Mouse (Mus musculus): Measurements from ENCODE around the gene Cnnm3. TPM values are rescaled to one million over a fixed set of nuclear protein-coding genes. Genes with fewer than 3 reads are reported as not detected.
A peak's percentile ranks its signal among the peaks of the same experiment; 100 is the strongest.

The Cnnm3 gene
- polyA plus RNA-seq, 1 experiment from 2014 or later = 4.6 TPM

DNA sequence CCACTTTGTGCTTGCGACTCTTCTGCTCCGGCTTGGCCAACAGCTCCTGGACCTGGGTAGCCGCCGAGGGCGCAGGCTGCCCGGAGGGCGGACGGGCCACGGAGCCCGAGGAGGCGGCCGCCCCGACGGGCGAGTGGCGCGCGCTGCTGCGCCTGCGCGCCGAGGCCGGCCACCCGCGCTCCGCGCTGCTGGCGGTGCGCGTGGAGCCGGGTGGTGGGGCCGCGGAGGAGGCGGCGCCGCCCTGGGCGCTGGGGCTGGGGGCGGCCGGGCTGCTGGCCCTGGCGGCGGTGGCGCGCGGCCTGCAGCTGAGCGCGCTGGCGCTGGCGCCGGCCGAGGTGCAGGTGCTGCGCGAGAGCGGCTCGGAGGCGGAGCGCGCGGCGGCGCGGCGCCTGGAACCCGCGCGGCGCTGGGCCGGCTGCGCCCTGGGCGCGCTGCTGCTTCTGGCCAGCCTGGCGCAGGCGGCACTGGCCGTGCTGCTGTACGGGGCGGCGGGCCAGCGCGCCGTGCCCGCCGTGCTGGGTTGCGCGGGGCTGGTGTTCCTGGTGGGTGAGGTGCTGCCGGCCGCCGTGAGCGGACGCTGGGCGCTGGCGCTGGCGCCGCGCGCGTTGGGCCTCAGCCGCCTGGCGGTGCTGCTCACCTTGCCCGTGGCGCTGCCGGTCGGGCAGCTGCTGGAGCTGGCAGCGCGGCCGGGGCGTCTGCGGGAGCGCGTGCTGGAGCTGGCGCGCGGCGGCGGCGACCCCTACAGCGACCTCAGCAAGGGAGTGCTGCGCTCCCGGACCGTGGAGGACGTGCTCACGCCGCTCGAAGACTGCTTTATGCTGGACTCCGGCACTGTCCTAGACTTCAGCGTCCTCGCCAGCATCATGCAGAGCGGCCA lies 660 bp downstream of the Cnnm3 start:
- Histone ChIP-seq H3K36me3 (peaks cover 16% of the 10 kb centered on the region), H3K27me3 (no peaks in the 10 kb centered on the region), H3K4me3 (peak overlapping the region; percentile 96), H3K4me2 (replicated peaks) (peak overlapping the region; percentile 80), H3K27ac (peak overlapping the region; percentile 99), H3K4me1 (peaks cover 28% of the 10 kb centered on the region), H3K9me3 (replicated peaks) (no peaks in the 10 kb centered on the region), H3K9ac (peak overlapping the region; percentile 93)
- 0% methylated on average over 60 of the region's 126 CpGs for WGBS
- peak; percentile 76 for ATAC-seq (ENCODE audit: low FRiP score)

DNA sequence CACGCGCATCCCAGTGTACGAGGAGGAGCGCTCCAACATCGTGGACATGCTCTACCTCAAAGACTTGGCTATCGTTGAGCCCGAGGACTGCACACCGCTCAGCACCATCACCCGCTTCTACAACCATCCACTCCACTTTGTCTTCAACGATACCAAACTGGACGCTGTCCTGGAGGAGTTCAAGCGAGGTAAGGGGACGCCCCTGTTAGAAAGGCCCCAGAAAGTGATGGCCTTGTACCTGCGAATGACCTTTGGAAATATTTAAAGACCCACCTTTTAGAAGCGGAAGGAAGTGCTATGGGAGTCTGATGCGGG lies 1.3 kb downstream of the Cnnm3 start:
- Histone ChIP-seq H3K27me3 (no peaks in the 10 kb centered on the region), H3K27ac (peak overlapping the region; percentile 99), H3K9me3 (replicated peaks) (no peaks in the 10 kb centered on the region), H3K36me3 (peaks cover 10% of the 10 kb centered on the region), H3K9ac (peak overlapping the region; percentile 93), H3K4me2 (replicated peaks) (peak overlapping the region; percentile 80), H3K4me3 (peak overlapping the region; percentile 96), H3K4me1 (peaks cover 28% of the 10 kb centered on the region)
- WGBS = under 1% methylated on average over 16 of the region's 16 CpGs
- ATAC-seq (ENCODE audit: low FRiP score) = no peak

DNA sequence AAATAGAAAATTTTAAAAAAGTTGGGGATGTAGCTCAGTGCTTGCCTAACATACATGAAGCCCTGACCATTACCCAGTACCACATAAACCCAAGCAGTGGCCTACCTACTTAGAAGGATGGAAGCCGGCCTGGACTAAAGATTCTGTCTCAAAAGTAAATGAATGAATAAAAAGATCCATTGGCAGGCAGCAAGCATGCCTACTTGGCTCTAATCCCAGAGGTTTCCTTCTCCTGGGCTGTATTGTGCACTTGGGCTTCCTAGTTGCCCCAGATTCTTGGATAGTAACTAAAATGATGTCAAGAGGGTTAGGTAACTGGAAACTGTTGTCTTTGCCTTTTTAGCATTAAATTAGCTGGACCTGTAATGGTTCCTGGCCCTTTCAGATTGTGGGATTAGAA lies 1.6 kb downstream of the Cnnm3 start:
- H3K4me3 ChIP-seq = peak overlapping the region; percentile 96
- peak overlapping the region; percentile 80 for H3K4me2 ChIP-seq (replicated peaks)
- no peak overlapping the region; the same call in 1 of the 2 replicates for H3K27ac ChIP-seq
- H3K9me3 ChIP-seq (replicated peaks) = no peaks in the 10 kb centered on the region
- WGBS = 9% methylated on average over 1 of the region's 1 CpGs
- H3K4me1 ChIP-seq = peaks cover 28% of the 10 kb centered on the region
- peak overlapping the region; percentile 93 for H3K9ac ChIP-seq
- no peaks in the 10 kb centered on the region for H3K27me3 ChIP-seq
- ATAC-seq (ENCODE audit: low FRiP score) = no peak
- peaks cover 14% of the 10 kb centered on the region for H3K36me3 ChIP-seq

DNA sequence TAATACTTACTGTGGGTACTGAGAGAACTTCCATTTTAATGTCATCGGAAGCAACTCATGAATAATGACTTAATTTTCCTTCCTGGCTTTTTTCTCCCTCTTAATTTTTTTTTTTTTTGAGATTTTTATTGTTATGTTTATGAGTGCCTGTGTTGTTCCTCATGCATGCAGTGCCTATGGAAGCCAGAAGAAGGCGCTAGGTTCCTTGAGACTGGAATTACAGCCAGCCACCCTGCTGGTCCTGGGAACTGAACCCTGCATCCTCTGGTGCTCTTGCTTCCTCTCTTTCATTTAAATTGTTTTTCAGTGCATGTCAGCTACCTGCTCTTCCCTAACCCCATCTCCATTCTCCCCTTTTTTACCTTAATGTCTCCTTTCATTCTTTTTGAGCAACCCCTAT lies 2.1 kb downstream of the Cnnm3 start:
- Histone ChIP-seq H3K4me1 (peaks cover 28% of the 10 kb centered on the region), H3K27me3 (no peaks in the 10 kb centered on the region), H3K27ac (no peak overlapping the region), H3K9ac (no peak overlapping the region), H3K4me2 (replicated peaks) (peak overlapping the region; percentile 80), H3K36me3 (peaks cover 16% of the 10 kb centered on the region), H3K4me3 (peak overlapping the region; percentile 96), H3K9me3 (replicated peaks) (no peaks in the 10 kb centered on the region)
- no peak for ATAC-seq (ENCODE audit: low FRiP score)
- WGBS = 43% methylated on average over 2 of the region's 2 CpGs

DNA sequence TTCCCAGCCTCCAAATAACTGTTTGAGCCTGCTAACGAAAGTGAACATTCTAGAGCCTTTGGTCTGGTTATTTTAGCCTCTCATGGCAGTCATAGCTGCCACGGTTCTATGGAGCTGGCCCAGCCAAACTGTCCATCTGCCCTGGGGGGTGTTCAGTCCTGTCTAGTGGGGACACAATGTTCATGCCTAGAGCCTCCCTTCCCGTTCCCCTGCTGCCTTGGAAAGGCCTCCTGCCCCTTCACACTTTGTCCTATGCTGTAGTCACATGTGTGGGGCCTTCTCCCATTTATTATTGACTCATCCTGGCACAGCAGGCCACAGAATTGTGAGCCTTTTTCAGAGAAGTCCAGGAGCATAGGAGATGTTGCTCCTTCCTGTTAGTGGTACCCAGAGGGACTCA lies 6.6 kb downstream of the Cnnm3 start:
- WGBS = 89% methylated on average over 3 of the region's 3 CpGs
- no peak for ATAC-seq (ENCODE audit: low FRiP score)
- Histone ChIP-seq H3K9ac (no peak overlapping the region), H3K9me3 (replicated peaks) (no peaks in the 10 kb centered on the region), H3K4me3 (no peak overlapping the region), H3K4me1 (peaks cover 26% of the 10 kb centered on the region), H3K27me3 (no peaks in the 10 kb centered on the region), H3K27ac (no peak overlapping the region), H3K4me2 (replicated peaks) (no peak overlapping the region), H3K36me3 (peaks cover 57% of the 10 kb centered on the region)

DNA sequence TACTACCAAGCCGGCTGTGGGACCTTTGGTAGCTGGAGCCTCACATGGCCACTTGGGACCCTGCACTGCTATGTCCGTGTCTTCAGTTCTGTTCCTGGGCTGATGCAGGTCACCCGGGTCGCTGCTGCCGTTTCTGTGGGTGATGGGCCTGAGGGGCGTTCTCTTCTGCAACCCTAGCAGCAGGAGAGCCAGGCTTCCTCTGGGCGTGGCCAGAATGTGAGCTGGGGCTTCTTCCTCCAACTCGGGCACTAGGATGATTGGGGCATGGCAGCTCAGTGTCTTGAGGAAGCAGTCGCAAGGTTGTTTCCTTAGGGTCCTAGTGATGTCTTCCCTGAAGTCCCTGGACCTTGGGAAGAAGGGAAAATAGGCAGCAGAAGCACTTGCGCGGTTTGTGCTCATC lies 8.0 kb downstream of the Cnnm3 start:
- H3K4me2 ChIP-seq (replicated peaks) = no peak overlapping the region
- H3K4me3 ChIP-seq = no peak overlapping the region
- no peak overlapping the region for H3K27ac ChIP-seq
- ATAC-seq (ENCODE audit: low FRiP score) = no peak
- H3K27me3 ChIP-seq = no peaks in the 10 kb centered on the region
- no peaks in the 10 kb centered on the region for H3K9me3 ChIP-seq (replicated peaks)
- H3K36me3 ChIP-seq = peaks cover 68% of the 10 kb centered on the region
- no peak overlapping the region for H3K9ac ChIP-seq
- peaks cover 14% of the 10 kb centered on the region for H3K4me1 ChIP-seq
- 84% methylated on average over 11 of the region's 11 CpGs for WGBS

DNA sequence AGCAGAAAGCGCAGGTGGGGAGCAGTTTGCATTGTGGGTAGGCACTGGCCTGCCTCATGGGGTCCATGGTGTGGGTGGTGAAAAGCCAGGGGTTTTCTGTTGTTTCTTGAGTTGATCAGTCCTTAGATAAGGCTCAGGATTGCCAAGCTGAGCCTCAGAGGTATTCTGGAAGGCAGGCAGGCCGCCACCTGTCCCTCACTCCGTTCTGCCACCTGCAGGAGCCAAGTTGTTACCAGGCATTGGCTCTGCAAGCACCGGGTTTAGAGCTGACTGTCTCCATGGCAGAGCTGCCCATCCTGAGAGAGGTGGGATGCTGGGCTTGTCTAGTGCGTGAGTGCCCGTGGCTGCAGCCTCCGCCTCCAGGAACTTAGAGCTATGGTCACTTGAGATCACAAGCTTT lies 10.5 kb downstream of the Cnnm3 start:
- no peak for ATAC-seq (ENCODE audit: low FRiP score)
- 93% methylated on average over 7 of the region's 7 CpGs for WGBS

DNA sequence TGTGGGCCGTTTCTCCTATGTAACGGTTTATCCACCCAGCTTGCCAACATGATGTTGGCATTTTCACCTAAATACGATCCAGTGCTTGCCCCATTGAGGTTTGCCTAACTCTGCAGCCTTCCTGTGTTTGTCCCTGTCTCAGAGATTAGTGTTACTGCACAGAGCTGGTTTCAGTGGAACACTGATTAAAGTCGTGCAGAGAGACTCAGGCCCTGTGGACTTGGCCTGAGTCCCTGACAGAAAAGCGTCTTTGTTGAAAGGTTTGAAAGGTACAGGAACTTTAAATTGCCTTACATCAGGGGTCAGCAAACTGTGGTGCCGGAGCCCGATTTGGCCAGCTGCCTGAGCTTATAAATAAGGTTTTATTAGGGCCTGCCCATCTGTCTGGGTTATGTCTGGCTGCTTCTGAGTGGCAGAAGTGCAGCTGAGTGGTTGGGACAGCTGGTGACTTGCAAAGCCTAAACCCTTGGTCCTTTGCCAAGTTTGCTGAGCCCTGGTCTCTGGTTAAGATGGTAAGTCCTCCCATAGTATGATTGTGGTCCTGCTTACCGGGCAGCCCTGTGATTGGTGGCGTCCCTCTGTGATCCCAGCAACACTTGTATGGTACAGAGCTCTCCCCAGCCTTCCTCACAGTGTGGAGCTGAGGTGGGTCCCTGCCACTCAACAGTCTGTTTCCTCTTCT lies 11.8 kb downstream of the Cnnm3 start:
- H3K9ac ChIP-seq = no peak overlapping the region
- 70% methylated on average over 9 of the region's 9 CpGs for WGBS
- peak; percentile 47 for ATAC-seq (ENCODE audit: low FRiP score)

More for the DNA sequence above, 10.5 kb downstream of the Cnnm3 start:
- H3K9me3 ChIP-seq (replicated peaks) = no peaks in the 10 kb centered on the region
- no peak overlapping the region for H3K9ac ChIP-seq
- H3K4me1 ChIP-seq = peaks cover 3% of the 10 kb centered on the region; the same call in 1 of the 2 replicates
- peaks cover 84% of the 10 kb centered on the region for H3K36me3 ChIP-seq
- no peak overlapping the region for H3K27ac ChIP-seq
- no peak overlapping the region for H3K4me2 ChIP-seq (replicated peaks)
- no peak overlapping the region for H3K4me3 ChIP-seq
- H3K27me3 ChIP-seq = no peaks in the 10 kb centered on the region

DNA sequence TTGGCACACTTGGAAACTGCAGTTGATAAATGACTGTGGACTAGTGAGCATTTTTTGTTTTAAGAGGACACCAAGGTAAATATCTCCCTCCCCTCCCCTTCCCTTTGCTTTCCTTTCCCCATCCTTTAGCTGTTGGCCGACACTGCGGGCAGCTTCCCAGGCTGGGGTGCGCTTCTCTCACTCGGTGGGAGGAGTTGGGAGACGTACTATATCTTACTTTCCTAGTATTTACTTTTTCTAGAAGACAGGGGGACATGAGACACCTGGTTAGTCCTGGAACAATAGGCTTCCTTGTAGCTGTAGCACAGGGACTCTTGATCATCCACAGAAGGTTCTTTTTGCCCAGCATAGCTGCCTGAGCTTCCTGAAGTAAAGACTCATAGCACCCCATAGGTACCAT lies 12.4 kb downstream of the Cnnm3 start:
- Histone ChIP-seq H3K36me3 (peaks cover 76% of the 10 kb centered on the region), H3K27ac (no peak overlapping the region), H3K9me3 (replicated peaks) (no peaks in the 10 kb centered on the region), H3K27me3 (no peaks in the 10 kb centered on the region), H3K4me1 (peaks cover 3% of the 10 kb centered on the region; the same call in 1 of the 2 replicates), H3K4me2 (replicated peaks) (no peak overlapping the region), H3K9ac (no peak overlapping the region), H3K4me3 (no peak overlapping the region)
- no peak for ATAC-seq (ENCODE audit: low FRiP score)
- 93% methylated on average over 5 of the region's 5 CpGs for WGBS

More for the DNA sequence above, 11.8 kb downstream of the Cnnm3 start:
- peaks cover 3% of the 10 kb centered on the region; the same call in 1 of the 2 replicates for H3K4me1 ChIP-seq
- H3K9me3 ChIP-seq (replicated peaks) = no peaks in the 10 kb centered on the region
- no peaks in the 10 kb centered on the region for H3K27me3 ChIP-seq
- H3K4me2 ChIP-seq (replicated peaks) = no peak overlapping the region
- no peak overlapping the region for H3K4me3 ChIP-seq
- peak overlapping the region; percentile 57 for H3K27ac ChIP-seq
- H3K36me3 ChIP-seq = peaks cover 78% of the 10 kb centered on the region

DNA sequence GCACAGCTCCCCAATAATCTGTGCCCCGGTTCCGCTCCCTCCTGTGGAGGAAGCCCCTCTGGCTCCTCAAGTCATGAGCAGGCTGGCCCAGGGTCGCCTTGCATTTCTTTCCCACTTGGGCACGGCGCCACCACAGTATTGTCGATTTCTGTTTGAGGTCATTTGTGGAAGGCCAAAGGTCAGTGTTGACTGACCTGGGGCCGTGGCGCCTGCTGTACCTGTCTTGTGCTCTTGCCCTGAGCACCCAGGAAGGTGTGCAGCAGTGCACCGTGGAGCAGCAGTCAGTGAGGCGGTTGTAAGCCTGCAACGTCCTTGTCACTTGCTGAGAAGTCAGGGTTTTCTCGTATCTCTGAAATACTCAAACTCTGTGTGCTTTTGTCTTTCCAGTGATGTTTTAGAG lies 14.1 kb downstream of the Cnnm3 start:
- no peak for ATAC-seq (ENCODE audit: low FRiP score)
- Histone ChIP-seq H3K4me3 (no peak overlapping the region), H3K9ac (no peak overlapping the region), H3K4me1 (peaks cover 6% of the 10 kb centered on the region; the same call in 1 of the 2 replicates), H3K27ac (no peak overlapping the region), H3K4me2 (replicated peaks) (no peak overlapping the region), H3K36me3 (peaks cover 61% of the 10 kb centered on the region), H3K9me3 (replicated peaks) (no peaks in the 10 kb centered on the region), H3K27me3 (no peaks in the 10 kb centered on the region)
- WGBS = 88% methylated on average over 12 of the region's 12 CpGs

DNA sequence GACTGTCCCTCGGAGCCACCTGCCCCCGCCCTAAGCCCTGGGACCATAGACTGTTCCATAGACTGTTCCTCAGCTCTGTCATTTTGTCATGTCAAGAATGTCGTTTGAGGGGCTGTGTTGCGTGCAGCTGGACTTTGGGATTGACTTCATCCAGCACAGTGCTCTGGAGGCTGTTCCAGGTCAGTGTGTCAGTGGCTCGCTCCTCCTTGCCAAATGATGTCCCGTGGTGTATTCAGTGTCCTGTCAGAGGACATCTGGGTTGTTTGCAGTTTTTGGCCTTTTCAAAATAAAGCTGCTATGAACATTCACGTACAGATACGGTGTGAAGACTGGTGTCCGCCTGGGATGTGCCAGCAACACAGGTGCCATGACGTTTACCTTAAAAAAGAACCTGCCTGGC lies 15.2 kb downstream of the Cnnm3 start:
- Histone ChIP-seq H3K27ac (no peak overlapping the region), H3K36me3 (peaks cover 60% of the 10 kb centered on the region), H3K9me3 (replicated peaks) (no peaks in the 10 kb centered on the region), H3K9ac (no peak overlapping the region), H3K4me3 (no peak overlapping the region), H3K4me1 (peaks cover 6% of the 10 kb centered on the region; the same call in 1 of the 2 replicates), H3K4me2 (replicated peaks) (no peak overlapping the region), H3K27me3 (no peaks in the 10 kb centered on the region)
- ATAC-seq (ENCODE audit: low FRiP score) = no peak
- WGBS = 93% methylated on average over 10 of the region's 10 CpGs

DNA sequence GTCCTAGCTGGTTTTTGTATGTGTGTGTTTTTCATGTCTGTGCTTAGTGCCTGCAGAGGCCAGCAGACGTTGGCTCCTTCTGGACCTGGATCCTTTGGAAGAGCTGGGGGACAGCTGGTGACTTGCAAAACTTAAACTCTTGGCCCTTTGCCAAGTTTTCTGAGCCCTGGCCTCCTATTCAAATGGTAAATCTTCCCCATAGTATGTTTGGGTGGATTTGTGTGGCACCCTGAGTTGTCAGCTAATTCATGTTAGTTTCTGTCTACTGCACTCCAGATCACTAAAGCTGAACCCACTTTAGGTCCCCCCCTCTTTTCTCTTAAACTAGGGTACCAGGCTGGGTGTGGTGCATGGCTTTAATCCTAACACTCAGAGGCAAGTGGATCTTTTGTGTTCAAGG lies 16.7 kb downstream of the Cnnm3 start:
- peaks cover 46% of the 10 kb centered on the region for H3K36me3 ChIP-seq
- no peaks in the 10 kb centered on the region for H3K9me3 ChIP-seq (replicated peaks)
- H3K27ac ChIP-seq = peak overlapping the region; percentile 40
- 21% methylated on average over 1 of the region's 1 CpGs for WGBS
- H3K9ac ChIP-seq = no peak overlapping the region
- H3K4me1 ChIP-seq = peaks cover 3% of the 10 kb centered on the region; the same call in 1 of the 2 replicates
- H3K4me2 ChIP-seq (replicated peaks) = no peak overlapping the region
- ATAC-seq (ENCODE audit: low FRiP score) = peak; percentile 39
- H3K27me3 ChIP-seq = no peaks in the 10 kb centered on the region
- no peak overlapping the region for H3K4me3 ChIP-seq
